Mouse (Mus musculus) retina, postnatal 1 day (tissue): ENCODE measurements at regions not wholly inside any gene's neighbourhood (a gene's known extent, or its start where the extent isn't known, plus 50 kb on each side); places are given as distances from the start of the nearest gene placed in this dataset.

ENCODE experiments used
- DNase-seq: peaks from one replicate; pipeline ENCODE4 v3.0.0-alpha.2; 2012

- DNase-seq: no peak
Measured at GRCm38 (mm10) chr1:83496380-83496779, 88.4 kb upstream of the Sphkap start.

DNA sequence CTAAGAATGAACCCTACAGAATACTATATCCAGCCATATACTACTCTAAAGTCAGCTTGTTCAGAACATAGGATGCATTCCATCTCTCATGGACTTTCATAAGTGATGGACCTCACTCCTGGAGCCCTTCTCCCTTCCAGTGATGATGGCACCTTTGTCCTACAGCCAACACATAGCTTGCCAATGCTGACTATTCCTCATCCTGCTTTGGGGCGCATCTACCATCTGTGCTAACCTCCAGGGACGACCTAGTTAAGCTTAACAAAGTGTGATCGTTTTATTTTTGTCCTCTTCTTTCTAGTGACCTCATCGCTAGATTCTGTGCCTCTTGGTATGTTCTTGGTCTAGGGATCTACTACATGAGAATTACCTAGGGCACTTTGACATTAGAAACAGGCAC, 87.0 kb upstream of the Sphkap start:
- no peak for DNase-seq

DNA sequence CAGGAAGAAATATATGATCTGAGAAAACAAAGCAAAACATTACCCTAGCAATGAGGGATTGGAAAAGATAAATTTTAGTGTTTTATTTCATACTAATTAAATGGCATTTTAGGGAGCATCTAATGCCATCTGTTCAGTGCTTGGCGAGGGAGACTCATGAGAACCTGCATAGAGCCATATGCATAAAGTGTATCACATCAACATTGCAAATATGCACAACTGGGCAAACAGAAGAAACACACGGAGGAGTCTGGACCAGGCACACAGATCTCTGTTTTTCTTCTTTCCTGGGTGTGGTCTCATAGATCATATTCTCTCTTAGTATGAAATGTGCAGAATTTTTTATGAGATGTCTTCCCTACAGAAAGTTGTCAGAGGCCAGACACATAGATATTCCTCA, 71.1 kb upstream of the Sphkap start:
- no peak for DNase-seq
